Mouse (Mus musculus) olfactory bulb, adult 2 months (tissue): ENCODE data around the gene Nsg2.

Source experiments
- CTCF ChIP-seq: fragments of 200-500 bp; IDR thresholded peaks from 2 replicates; pipeline ENCODE4 v1.5.1; 2012; ENCODE audit warnings: low read depth, mild to moderate bottlenecking, low read length, moderate library complexity; ENCODE audit not compliant: insufficient read depth
- POLR2A ChIP-seq: fragments of 200-500 bp; IDR thresholded peaks from 2 replicates; pipeline ENCODE4 v1.6.1; 2012; ENCODE audit warnings: mild to moderate bottlenecking, low read depth, low read length, moderate library complexity; ENCODE audit not compliant: insufficient read depth

DNA sequence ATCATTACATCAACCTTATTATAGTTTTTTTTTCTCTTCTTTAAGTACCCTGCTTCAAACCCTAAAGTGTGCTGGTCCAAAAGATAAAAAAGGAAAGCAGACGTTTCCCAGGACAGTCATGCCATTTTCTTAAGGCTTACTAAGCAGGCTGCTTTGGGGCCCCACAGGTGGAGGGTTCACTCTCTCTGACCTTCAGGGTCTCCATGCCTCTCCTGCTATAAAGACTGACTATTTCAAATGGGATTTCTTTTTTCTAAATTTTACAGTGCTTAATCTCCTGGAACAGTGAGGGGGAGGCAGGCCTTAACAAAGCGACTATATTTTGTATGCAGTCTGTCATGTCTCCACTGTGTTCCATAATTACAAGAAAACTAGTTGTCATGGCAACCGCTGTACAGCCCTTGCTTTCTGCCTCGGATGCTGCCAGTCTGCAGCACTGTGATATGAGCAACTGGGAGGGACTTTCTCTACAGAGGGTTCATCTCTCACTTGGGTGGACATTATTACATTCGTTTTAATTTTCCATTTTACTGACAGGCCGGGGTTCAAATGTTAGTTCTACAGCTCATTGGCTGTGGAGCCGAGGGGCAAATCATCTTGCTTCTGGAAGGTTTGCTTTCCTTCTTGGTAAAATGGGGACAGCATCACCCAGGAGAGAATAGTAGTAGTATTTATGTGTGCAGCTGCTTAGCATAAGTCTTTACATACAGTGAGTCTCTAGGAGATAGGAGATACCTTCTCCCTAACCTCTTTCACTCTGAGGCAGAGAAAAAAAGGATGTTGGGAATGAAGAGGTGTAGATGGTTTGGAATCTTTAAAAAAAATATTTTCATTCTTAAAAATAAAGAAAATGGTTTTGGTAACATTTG is 27.4 kb downstream of the Nsg2 start:
- TF ChIP-seq POLR2A, result no peak
- no peak for TF ChIP-seq CTCF
